Mouse (Mus musculus): Measurements from ENCODE around the gene Slc2a3. TPM values are rescaled to one million over a fixed set of nuclear protein-coding genes. Genes with fewer than 3 reads are reported as not detected.
A peak's percentile ranks its signal among the peaks of the same experiment; 100 is the strongest.
"Not testable (repeated sequence)": the region's sequence is repeated elsewhere in the genome, so short reads cannot be mapped to it uniquely, and the experiment has no call there.

The Slc2a3 gene
- total and polyA plus RNA-seq, 3 experiments, result 1.6 to 4.7 (median 3.3) TPM

- WGBS, result 48% methylated on average over 1 of the region's 1 CpGs
- no peak overlapping the region for H3K9ac ChIP-seq (ENCODE audit: low read depth, low read length)
Observed at GRCm38 (mm10) chr6:122703706-122704105, 97.7 kb downstream of the Slc2a3 start.

GRCm38 (mm10) chr6:122703251-122703650 lies 98.2 kb downstream of the Slc2a3 start:
- no peak overlapping the region for H3K9ac ChIP-seq (ENCODE audit: low read depth, low read length)
- H3K4me3 ChIP-seq, result no peak overlapping the region
- 27% methylated on average over 6 of the region's 6 CpGs for WGBS

More at GRCm38 (mm10) chr6:122703706-122704105, 97.7 kb downstream of the Slc2a3 start:
- Histone ChIP-seq H3K27me3 (ENCODE audit: control insufficient read depth, insufficient read depth, low read length) (no peaks in the 10 kb centered on the region), H3K4me3 (no peak overlapping the region), H3K36me3 (ENCODE audit: control insufficient read depth, insufficient read depth, low read length) (no peaks in the 10 kb centered on the region), H3K79me2 (replicated peaks; ENCODE audit: control insufficient read depth, insufficient read depth, low read length) (no peaks in the 10 kb centered on the region), H3K4me1 (ENCODE audit: control insufficient read depth, insufficient read depth, low read length) (no peaks in the 10 kb centered on the region), H3K27ac (no peak overlapping the region)
- DNase-seq, result no peak
- TF ChIP-seq POLR2A (IDR thresholded peaks at IDR 0.05; ENCODE audit: insufficient read depth, low read depth, low read length) (no peak), CTCF (IDR thresholded peaks at IDR 0.05) (no peak), EP300 (IDR thresholded peaks at IDR 0.05; ENCODE audit: insufficient read depth, low read depth, low read length) (no peak)
- intact Hi-C loops (cut with DNase I), result no loop called here

GRCm38 (mm10) chr6:122702480-122703124 lies 98.8 kb downstream of the Slc2a3 start:
- Histone ChIP-seq H3K79me2 (replicated peaks; ENCODE audit: control insufficient read depth, insufficient read depth, low read length) (no peaks in the 10 kb centered on the region), H3K4me3 (peak overlapping the region; percentile 34), H3K36me3 (ENCODE audit: control insufficient read depth, insufficient read depth, low read length) (no peaks in the 10 kb centered on the region), H3K4me1 (ENCODE audit: control insufficient read depth, insufficient read depth, low read length) (no peaks in the 10 kb centered on the region), H3K9ac (ENCODE audit: low read depth, low read length) (no peak overlapping the region), H3K27me3 (ENCODE audit: control insufficient read depth, insufficient read depth, low read length) (no peaks in the 10 kb centered on the region), H3K27ac (no peak overlapping the region)
- TF ChIP-seq EP300 (IDR thresholded peaks at IDR 0.05; ENCODE audit: insufficient read depth, low read depth, low read length), result no peak
- no peak for TF ChIP-seq POLR2A (IDR thresholded peaks at IDR 0.05; ENCODE audit: insufficient read depth, low read depth, low read length)
- TF ChIP-seq CTCF (IDR thresholded peaks at IDR 0.05), result no peak
- intact Hi-C loops (cut with DNase I), result no loop called here
- DNase-seq, result peak; percentile 26 to 34
- WGBS, result under 1% methylated on average over 20 of the region's 20 CpGs

More at GRCm38 (mm10) chr6:122703251-122703650, 98.2 kb downstream of the Slc2a3 start:
- intact Hi-C loops (cut with DNase I), result no loop called here
- no peak for DNase-seq
- H3K27ac ChIP-seq, result no peak overlapping the region
- no peaks in the 10 kb centered on the region for H3K27me3 ChIP-seq (ENCODE audit: control insufficient read depth, insufficient read depth, low read length)
- no peaks in the 10 kb centered on the region for H3K79me2 ChIP-seq (replicated peaks; ENCODE audit: control insufficient read depth, insufficient read depth, low read length)
- no peak for TF ChIP-seq EP300 (IDR thresholded peaks at IDR 0.05; ENCODE audit: insufficient read depth, low read depth, low read length)
- TF ChIP-seq POLR2A (IDR thresholded peaks at IDR 0.05; ENCODE audit: insufficient read depth, low read depth, low read length), result no peak
- TF ChIP-seq CTCF (IDR thresholded peaks at IDR 0.05), result no peak
- no peaks in the 10 kb centered on the region for H3K4me1 ChIP-seq (ENCODE audit: control insufficient read depth, insufficient read depth, low read length)
- no peaks in the 10 kb centered on the region for H3K36me3 ChIP-seq (ENCODE audit: control insufficient read depth, insufficient read depth, low read length)

- Histone ChIP-seq H3K27me3 (ENCODE audit: control insufficient read depth, insufficient read depth, low read length) (no peaks in the 10 kb centered on the region), H3K9ac (ENCODE audit: low read depth, low read length) (no peak overlapping the region), H3K79me2 (replicated peaks; ENCODE audit: control insufficient read depth, insufficient read depth, low read length) (no peaks in the 10 kb centered on the region), H3K36me3 (ENCODE audit: control insufficient read depth, insufficient read depth, low read length) (no peaks in the 10 kb centered on the region), H3K4me1 (ENCODE audit: control insufficient read depth, insufficient read depth, low read length) (no peaks in the 10 kb centered on the region), H3K4me3 (no peak overlapping the region), H3K27ac (no peak overlapping the region)
- intact Hi-C loops (cut with DNase I), result no loop called here
- DNase-seq, result no peak
- no peak for TF ChIP-seq POLR2A (IDR thresholded peaks at IDR 0.05; ENCODE audit: insufficient read depth, low read depth, low read length)
- no peak for TF ChIP-seq EP300 (IDR thresholded peaks at IDR 0.05; ENCODE audit: insufficient read depth, low read depth, low read length)
- no peak for TF ChIP-seq CTCF (IDR thresholded peaks at IDR 0.05)
- WGBS, result 90% methylated on average over 5 of the region's 5 CpGs
Observed at GRCm38 (mm10) chr6:122701816-122702215, 99.6 kb downstream of the Slc2a3 start.

- intact Hi-C loops (cut with DNase I); H3K4me3 ChIP-seq; H3K79me2 ChIP-seq (replicated peaks; ENCODE audit: control insufficient read depth, insufficient read depth, low read length); H3K9ac ChIP-seq (ENCODE audit: low read depth, low read length); H3K36me3 ChIP-seq (ENCODE audit: control insufficient read depth, insufficient read depth, low read length); DNase-seq; H3K27me3 ChIP-seq (ENCODE audit: control insufficient read depth, insufficient read depth, low read length); H3K4me1 ChIP-seq (ENCODE audit: control insufficient read depth, insufficient read depth, low read length); H3K27ac ChIP-seq: not testable (repeated sequence)
- 73% methylated on average over 2 of the region's 2 CpGs for WGBS
Observed at GRCm38 (mm10) chr6:122699628-122700027, 101.8 kb downstream of the Slc2a3 start.

GRCm38 (mm10) chr6:122695398-122695797 lies 106.0 kb downstream of the Slc2a3 start:
- Histone ChIP-seq H3K36me3 (ENCODE audit: control insufficient read depth, insufficient read depth, low read length) (no peaks in the 10 kb centered on the region), H3K27ac (no peak overlapping the region), H3K79me2 (replicated peaks; ENCODE audit: control insufficient read depth, insufficient read depth, low read length) (no peaks in the 10 kb centered on the region), H3K4me3 (no peak overlapping the region), H3K27me3 (ENCODE audit: control insufficient read depth, insufficient read depth, low read length) (no peaks in the 10 kb centered on the region), H3K4me1 (ENCODE audit: control insufficient read depth, insufficient read depth, low read length) (no peaks in the 10 kb centered on the region), H3K9ac (ENCODE audit: low read depth, low read length) (no peak overlapping the region)
- TF ChIP-seq POLR2A (IDR thresholded peaks at IDR 0.05; ENCODE audit: insufficient read depth, low read depth, low read length) (no peak), EP300 (IDR thresholded peaks at IDR 0.05; ENCODE audit: insufficient read depth, low read depth, low read length) (no peak), CTCF (IDR thresholded peaks at IDR 0.05) (no peak)
- 85% methylated on average over 3 of the region's 3 CpGs for WGBS
- intact Hi-C loops (cut with DNase I), result no loop called here
- no peak for DNase-seq
